Comparison of ENCODE assay signal across 8 mouse cellular contexts in the genomic region with DNA sequence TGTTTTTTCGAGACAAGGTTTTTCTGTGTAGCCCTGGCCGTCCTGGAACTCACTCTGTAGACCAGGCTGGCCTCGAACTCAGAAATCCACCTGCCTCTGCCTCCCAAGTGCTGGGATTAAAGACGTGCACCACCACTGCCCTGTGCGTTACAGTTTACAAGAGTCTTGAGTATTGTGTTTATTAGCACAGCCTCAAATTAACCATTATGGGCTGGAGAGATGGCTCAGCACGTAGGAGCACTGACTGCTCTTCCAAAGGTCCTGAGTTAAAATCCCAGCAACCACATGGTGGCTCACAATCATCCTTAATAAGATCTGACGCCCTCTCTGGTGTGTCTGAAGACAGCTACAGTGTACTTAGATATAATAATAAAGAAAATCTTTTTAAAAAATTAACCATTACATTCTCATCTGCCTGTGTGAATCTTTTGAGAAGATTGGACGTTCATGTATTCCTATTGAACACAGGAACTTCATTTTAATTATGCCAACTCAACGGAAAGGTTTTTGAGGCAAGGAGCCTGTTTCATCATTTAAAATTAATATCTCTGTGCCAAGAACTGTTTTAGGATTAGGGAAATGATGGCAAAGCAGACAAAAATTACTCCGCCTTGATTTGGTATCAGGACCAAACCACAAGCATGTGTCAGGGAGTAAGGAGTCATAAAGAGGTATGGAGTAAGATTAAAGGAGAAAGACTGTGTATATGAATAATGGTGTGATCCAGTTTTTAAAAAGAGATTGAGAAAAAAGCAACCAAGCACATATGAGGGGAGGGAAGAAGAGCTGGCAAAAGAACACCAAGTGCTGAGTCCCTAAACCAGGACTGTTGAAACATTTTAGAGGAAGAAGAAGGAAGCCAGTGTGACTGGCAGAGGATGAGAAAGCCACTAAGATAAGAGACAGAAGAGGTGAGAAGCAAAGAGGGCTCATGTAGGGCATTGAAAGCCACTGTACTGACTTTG. TPM values are rescaled to one million over a fixed set of nuclear protein-coding genes. Genes with fewer than 3 reads are reported as not detected.
A peak's percentile ranks its signal among the peaks of the same experiment; 100 is the strongest.
DNase-seq lines count a peak whose midpoint lies in the region; ATAC-seq and TF ChIP-seq lines count a peak whose summit lies in the region.

No protein-coding gene starts in this region.

- peaks cover 13 to 17% of the 10 kb centered on the region in 2 experiments for H3K4me1 ChIP-seq in MEL (ENCODE audit: control insufficient read depth in 1 of 2, insufficient read depth in 2 of 2, low read length in 2 of 2)
- peaks cover 5% of the 10 kb centered on the region; the same call in 1 of the 2 replicates for H3K4me1 ChIP-seq in forebrain, embryonic 14.5 days (ENCODE audit: control insufficient read depth, insufficient read depth, low read length)
- peaks cover 39% of the 10 kb centered on the region for H3K4me1 ChIP-seq in liver, embryonic 13.5 days (replicated peaks)

- no peak for TF ChIP-seq CTCF in MEL (IDR thresholded peaks at IDR 0.05 in 2 of 3, conservative IDR thresholded peaks at IDR 0.05 in 1 of 3; ENCODE audit: control insufficient read depth in 1 of 3, insufficient read depth in 1 of 3, low read depth in 2 of 3, low read length in 3 of 3, poor library complexity in 1 of 3, severe bottlenecking in 1 of 3)

- no peak for TF ChIP-seq RAD21 in MEL (IDR thresholded peaks at IDR 0.05; ENCODE audit: low read depth, low read length)

- peak in 1 of 2 experiments; percentile 42; a peak in 1 of 4 replicates for TF ChIP-seq POLR2A in MEL (IDR thresholded peaks at IDR 0.05; ENCODE audit: control insufficient read depth in 1 of 2, insufficient read depth in 1 of 2, low read depth in 1 of 2, low read length in 2 of 2, poor library complexity in 1 of 2)

- H3K36me3 ChIP-seq in MEL (ENCODE audit: control insufficient read depth in 1 of 2, insufficient read depth in 2 of 2, low read length in 2 of 2): peaks cover 0 to 40% of the 10 kb centered on the region in 2 experiments; a peak in 2 of 4 replicates
- H3K36me3 ChIP-seq in forebrain, embryonic 14.5 days (ENCODE audit: control insufficient read depth, insufficient read depth, low read length): no peaks in the 10 kb centered on the region
- H3K36me3 ChIP-seq in liver, embryonic 13.5 days: no peaks in the 10 kb centered on the region

- H3K9ac ChIP-seq in MEL (ENCODE audit: control insufficient read depth, low read depth, low read length, poor library complexity, severe bottlenecking): peak overlapping the region; percentile 77
- peak overlapping the region; percentile 74 for H3K9ac ChIP-seq in forebrain, embryonic 14.5 days (ENCODE audit: low read length)
- H3K9ac ChIP-seq in liver, embryonic 13.5 days: peak overlapping the region; percentile 78

- peaks cover 36% of the 10 kb centered on the region for H3K79me2 ChIP-seq in MEL (ENCODE audit: control insufficient read depth, insufficient read depth, low read length, poor library complexity)

- DNase-seq in layer of hippocampus, adult 11-12 months (ENCODE audit: low spot score): peak; percentile 15
- DNase-seq in layer of hippocampus, postnatal 36 days: no peak
- DNase-seq in MEL (ENCODE audit: low read depth, low spot score): peak; percentile 81
- peak; percentile 10 for DNase-seq in forebrain, embryonic 14.5 days (ENCODE audit: low spot score)
- DNase-seq in liver, embryonic 13.5 days: peak; percentile 9
- no peak for DNase-seq in gastrocnemius, adult 8-10 months (ENCODE audit: low spot score in 2 of 2)
- DNase-seq in right cerebral cortex, postnatal 25 days: no peak
- no peak for DNase-seq in adrenal gland, postnatal 10 days

- H3K4me2 ChIP-seq in forebrain, embryonic 14.5 days (ENCODE audit: low read length): peak overlapping the region; percentile 63
- peak overlapping the region; percentile 80 for H3K4me2 ChIP-seq in liver, embryonic 13.5 days

- H3K9me3 ChIP-seq in MEL (replicated peaks; ENCODE audit: insufficient read depth, low read length): no peaks in the 10 kb centered on the region
- H3K9me3 ChIP-seq in forebrain, embryonic 14.5 days (replicated peaks; ENCODE audit: control insufficient read depth, low read length): no peaks in the 10 kb centered on the region
- H3K9me3 ChIP-seq in liver, embryonic 13.5 days (replicated peaks): no peaks in the 10 kb centered on the region

- no peak for TF ChIP-seq EP300 in MEL (IDR thresholded peaks at IDR 0.05; ENCODE audit: low read depth in 1 of 2, low read length in 2 of 2)

- peak overlapping the region; percentile 54 to 63 for H3K4me3 ChIP-seq in MEL (ENCODE audit: control insufficient read depth in 1 of 2, insufficient read depth in 1 of 2, low read depth in 2 of 2, low read length in 2 of 2)
- peak overlapping the region; percentile 76 for H3K4me3 ChIP-seq in forebrain, embryonic 14.5 days (ENCODE audit: low read depth, low read length)
- peak overlapping the region; percentile 85 for H3K4me3 ChIP-seq in liver, embryonic 13.5 days (replicated peaks)

- H3K27me3 ChIP-seq in MEL (ENCODE audit: control insufficient read depth in 1 of 2, insufficient read depth in 2 of 2, low read length in 2 of 2): no peaks in the 10 kb centered on the region
- no peaks in the 10 kb centered on the region for H3K27me3 ChIP-seq in forebrain, embryonic 14.5 days (replicated peaks; ENCODE audit: control insufficient read depth, insufficient read depth, low read length)
- H3K27me3 ChIP-seq in liver, embryonic 13.5 days: no peaks in the 10 kb centered on the region

- 42% methylated on average over 10 of the region's 10 CpGs for WGBS in forebrain, embryonic 14.5 days
- 23% methylated on average over 10 of the region's 10 CpGs for WGBS in liver, embryonic 13.5 days (ENCODE audit: insufficient replicate concordance)

- peak overlapping the region; percentile 89 for H3K27ac ChIP-seq in MEL (ENCODE audit: control insufficient read depth, low read depth, low read length)
- H3K27ac ChIP-seq in forebrain, embryonic 14.5 days (ENCODE audit: low read depth, low read length): peak overlapping the region; percentile 99
- peak overlapping the region; percentile 89 for H3K27ac ChIP-seq in liver, embryonic 13.5 days

- peak; percentile 0; the same call in 1 of the 2 replicates for ATAC-seq in forebrain, embryonic 14.5 days
- ATAC-seq in liver, embryonic 13.5 days (ENCODE audit: low read depth): no peak

TF ChIP-seq in MEL, 35 proteins besides CTCF, POLR2A, EP300 and RAD21:
- TF ChIP-seq NRF1 (IDR thresholded peaks at IDR 0.05; ENCODE audit: insufficient read depth, low read depth, low read length, poor library complexity, severe bottlenecking): no peak
- no peak for TF ChIP-seq USF1 (IDR thresholded peaks at IDR 0.05; ENCODE audit: low read depth, low read length)
- TF ChIP-seq MAFK (IDR thresholded peaks at IDR 0.05; ENCODE audit: borderline replicate concordance, low read depth, low read length): no peak
- TF ChIP-seq SMC3 (IDR thresholded peaks at IDR 0.05; ENCODE audit: low read depth, low read length): no peak
- no peak for TF ChIP-seq MAZ (IDR thresholded peaks at IDR 0.05; ENCODE audit: low read depth, low read length)
- 0 out of 2 replicates have a peak, but pooled peaks have one; percentile 4 for TF ChIP-seq TBP (IDR thresholded peaks at IDR 0.05; ENCODE audit: low read depth, low read length)
- TF ChIP-seq GATA1 (IDR thresholded peaks at IDR 0.05; ENCODE audit: low read depth, low read length): peak; percentile 84
- TF ChIP-seq MAX (IDR thresholded peaks at IDR 0.05; ENCODE audit: low read length): no peak
TF ChIP-seq in MEL: peak in this region for 2.

RNA-seq across cellular contexts. Expression of gene Rprd2, which starts 1.7 kb away (rescaled TPM):
- 10 to 100 TPM; 68.5 to 71.8 TPM for total RNA-seq in layer of hippocampus, postnatal 36 days (2021)
- 16.3 and 17.1 TPM in 2 replicates for total RNA-seq in MEL (2012; rRNA removed)
- 10 to 100 TPM; 31.9 to 42.0 TPM for polyA plus RNA-seq in MEL (2012; ENCODE audit: insufficient read depth in 1 of 2, insufficient read length in 2 of 2, low read depth in 1 of 2, low replicate concordance in 2 of 2, missing spikeins in 1 of 2)
- polyA plus RNA-seq in forebrain, embryonic 14.5 days (2014; fragmentation: Nextera tagmentation; extraction: Ambion mirVana): 14.3 and 18.4 TPM in 2 replicates
- polyA plus RNA-seq in liver, embryonic 13.5 days (2015; fragmentation: Nextera tagmentation; extraction: Ambion mirVana): 7.9 and 10.1 TPM in 2 replicates
- 10 to 100 TPM; 31.2 to 38.4 (median 32.1) TPM for total RNA-seq in gastrocnemius, adult 8-10 months (2022)
- total RNA-seq in adrenal gland, postnatal 10 days (2021): 10 to 100 TPM; 43.9 to 50.6 TPM

RNA-seq across cellular contexts. Expression of gene Prpf3, which starts 35.4 kb away (rescaled TPM):
- 10 to 100 TPM; 29.9 to 38.4 TPM for total RNA-seq in layer of hippocampus, postnatal 36 days (2021)
- 109 and 126 TPM in 2 replicates for total RNA-seq in MEL (2012; rRNA removed)
- polyA plus RNA-seq in MEL (2012; ENCODE audit: insufficient read depth in 1 of 2, insufficient read length in 2 of 2, low read depth in 1 of 2, low replicate concordance in 2 of 2, missing spikeins in 1 of 2): 100 to 1,000 TPM; 199 to 277 TPM
- 40.7 and 47.4 TPM in 2 replicates for polyA plus RNA-seq in forebrain, embryonic 14.5 days (2014; fragmentation: Nextera tagmentation; extraction: Ambion mirVana)
- 30.7 and 36.6 TPM in 2 replicates for polyA plus RNA-seq in liver, embryonic 13.5 days (2015; fragmentation: Nextera tagmentation; extraction: Ambion mirVana)
- total RNA-seq in gastrocnemius, adult 8-10 months (2022): 10 to 100 TPM; 12.8 to 18.2 (median 15.1) TPM
- total RNA-seq in adrenal gland, postnatal 10 days (2021): 10 to 100 TPM; 25.1 to 26.7 TPM

RNA-seq across cellular contexts. Expression of gene Mrps21, which starts 51.0 kb away (rescaled TPM):
- 100 to 1,000 TPM; 159 to 165 TPM for total RNA-seq in layer of hippocampus, postnatal 36 days (2021)
- 524 and 586 TPM in 2 replicates for total RNA-seq in MEL (2012; rRNA removed)
- polyA plus RNA-seq in MEL (2012; ENCODE audit: insufficient read depth in 1 of 2, insufficient read length in 2 of 2, low read depth in 1 of 2, low replicate concordance in 2 of 2, missing spikeins in 1 of 2): 100 to 1,000 TPM in 1 of 2 experiments, not detected in 1; 469 TPM
- polyA plus RNA-seq in forebrain, embryonic 14.5 days (2014; fragmentation: Nextera tagmentation; extraction: Ambion mirVana): 280 and 333 TPM in 2 replicates
- polyA plus RNA-seq in liver, embryonic 13.5 days (2015; fragmentation: Nextera tagmentation; extraction: Ambion mirVana): 256 and 257 TPM in 2 replicates
- 100 to 1,000 TPM; 307 to 343 (median 325) TPM for total RNA-seq in gastrocnemius, adult 8-10 months (2022)
- total RNA-seq in adrenal gland, postnatal 10 days (2021): 100 to 1,000 TPM; 270 to 288 TPM

Comparison
In these comparisons a context has a peak if more than half of its experiments do, and no peak if none do; other contexts are left out.
1. DNase-seq: peak in layer of hippocampus, adult 11-12 months (single experiment), MEL (single experiment), forebrain, embryonic 14.5 days (single experiment) and liver, embryonic 13.5 days (single experiment); none in layer of hippocampus, postnatal 36 days (0 of 2), gastrocnemius, adult 8-10 months (0 of 2), right cerebral cortex, postnatal 25 days (single experiment) and adrenal gland, postnatal 10 days (single experiment).
2. Peak in every context shown above with its lines, with median percentiles within 50 percentile points of each other: H3K27ac ChIP-seq, H3K4me3 ChIP-seq and H3K9ac ChIP-seq.